Comparison of ENCODE assay signal across 32 mouse cellular contexts in genomic region chr6:83437225-83437624, GRCm38 (mm10). TPM values are rescaled to one million over a fixed set of nuclear protein-coding genes. Genes with fewer than 3 reads are reported as not detected.
DNase-seq lines count a peak whose midpoint lies in the region; ATAC-seq lines count a peak whose summit lies in the region.
"Had no signal": no experiment of that assay in that cellular context is flagged by ENCODE, and none has a peak within 500 bp of the region (broad histone marks: within the 10 kb centered on the region; RNA-seq: fewer than 3 reads in every experiment).

No protein-coding gene starts in this region.

- ATAC-seq in midbrain, embryonic 13.5 days, result no peak
- no peak for ATAC-seq in midbrain, embryonic 15.5 days (replicated peaks)
- ATAC-seq in neural tube, embryonic 15.5 days (ENCODE audit: low FRiP score), result no peak
- no peak for ATAC-seq in erythroblast, adult 5-6 weeks (replicated peaks; ENCODE audit: low FRiP score, poor library complexity, severe bottlenecking)
- ATAC-seq: forebrain, embryonic 16.5 days; Patski had no signal

- 56% methylated on average over 3 of the region's 3 CpGs for WGBS in midbrain, embryonic 13.5 days
- 42% methylated on average over 3 of the region's 3 CpGs for WGBS in midbrain, embryonic 15.5 days
- WGBS in neural tube, embryonic 15.5 days, result 82% methylated on average over 3 of the region's 3 CpGs

- H3K4me3 ChIP-seq in midbrain, embryonic 13.5 days (replicated peaks), result no peak overlapping the region
- no peak overlapping the region for H3K4me3 ChIP-seq in midbrain, embryonic 15.5 days
- no peak overlapping the region for H3K4me3 ChIP-seq in neural tube, embryonic 15.5 days (replicated peaks)
- H3K4me3 ChIP-seq: gastrocnemius, adult 2 months; heart, embryonic 12.5 days; limb, embryonic 12.5 days; liver, embryonic 15.5 days; myocyte had no signal

- H3K27me3 ChIP-seq in midbrain, embryonic 13.5 days, result no peaks in the 10 kb centered on the region
- H3K27me3 ChIP-seq in midbrain, embryonic 15.5 days (replicated peaks), result no peaks in the 10 kb centered on the region
- no peaks in the 10 kb centered on the region for H3K27me3 ChIP-seq in neural tube, embryonic 15.5 days (replicated peaks)
- H3K27me3 ChIP-seq: heart, embryonic 12.5 days; limb, embryonic 12.5 days; liver, embryonic 15.5 days; Patski had no signal

- H3K9ac ChIP-seq in midbrain, embryonic 13.5 days (replicated peaks), result no peak overlapping the region; the same call in 1 of the 2 replicates
- H3K9ac ChIP-seq in midbrain, embryonic 15.5 days, result no peak overlapping the region
- H3K9ac ChIP-seq in neural tube, embryonic 15.5 days (replicated peaks), result no peak overlapping the region
- H3K9ac ChIP-seq: heart, embryonic 12.5 days; hindbrain, embryonic 14.5 days; limb, embryonic 12.5 days; liver, embryonic 15.5 days; lung, embryonic 14.5 days had no signal

- DNase-seq in CD4-positive, CD25-positive, alpha-beta regulatory T cell, adult 2 months (ENCODE audit: low read depth, low spot score), result peak; percentile 60
- peak; percentile 60 for DNase-seq in T-cell, adult 2 months (ENCODE audit: low spot score)
- DNase-seq in lung, postnatal 4 days, result no peak
- DNase-seq: adrenal gland, postnatal 25 days; cerebellum, adult 2 months; cerebellum, postnatal 25 days; gastrocnemius, adult 2 months; gastrocnemius, postnatal 36 days; heart, adult 18-20 months; heart, postnatal 4 days; kidney, adult 18-20 months; kidney, postnatal 36 days; lung, embryonic 14.5 days; lung, postnatal 14 days; right cerebral cortex, postnatal 25 days; spleen, adult 18-20 months; thymus, adult 2 months; thymus, postnatal 36 days had no signal

- H3K9me3 ChIP-seq in midbrain, embryonic 13.5 days, result no peaks in the 10 kb centered on the region
- no peaks in the 10 kb centered on the region for H3K9me3 ChIP-seq in midbrain, embryonic 15.5 days
- H3K9me3 ChIP-seq in neural tube, embryonic 15.5 days (replicated peaks), result no peaks in the 10 kb centered on the region
- H3K9me3 ChIP-seq: G1E; heart, embryonic 12.5 days; limb, embryonic 12.5 days; liver, embryonic 15.5 days had no signal

- peaks cover 90% of the 10 kb centered on the region for H3K4me1 ChIP-seq in midbrain, embryonic 13.5 days (replicated peaks)
- H3K4me1 ChIP-seq in midbrain, embryonic 15.5 days, result peaks cover 86% of the 10 kb centered on the region
- H3K4me1 ChIP-seq in neural tube, embryonic 15.5 days, result peaks cover 81% of the 10 kb centered on the region

- 0 out of 2 replicates have a peak overlapping the region, but pooled peaks have one; percentile 7 for H3K4me2 ChIP-seq in midbrain, embryonic 13.5 days (replicated peaks)
- no peak overlapping the region for H3K4me2 ChIP-seq in midbrain, embryonic 15.5 days
- 0 out of 2 replicates have a peak overlapping the region, but pooled peaks have one; percentile 70 for H3K4me2 ChIP-seq in neural tube, embryonic 15.5 days
- H3K4me2 ChIP-seq: heart, embryonic 12.5 days; limb, embryonic 12.5 days; liver, embryonic 15.5 days; lung, embryonic 14.5 days had no signal

- H3K27ac ChIP-seq in midbrain, embryonic 13.5 days, result no peak overlapping the region
- H3K27ac ChIP-seq in midbrain, embryonic 15.5 days, result no peak overlapping the region
- no peak overlapping the region for H3K27ac ChIP-seq in neural tube, embryonic 15.5 days (replicated peaks)
- H3K27ac ChIP-seq: gastrocnemius, adult 2 months; hindbrain, embryonic 14.5 days; left cerebral cortex, adult 2 months; limb, embryonic 12.5 days; liver, embryonic 15.5 days; stomach, postnatal 0 days had no signal

- peaks cover 16% of the 10 kb centered on the region for H3K36me3 ChIP-seq in midbrain, embryonic 13.5 days
- no peaks in the 10 kb centered on the region for H3K36me3 ChIP-seq in midbrain, embryonic 15.5 days (replicated peaks)
- H3K36me3 ChIP-seq in neural tube, embryonic 15.5 days, result no peaks in the 10 kb centered on the region

RNA-seq across cellular contexts. Expression of gene Tet3, which starts 21.7 kb away (rescaled TPM):
- 68.1 and 72.4 TPM in 2 replicates for polyA plus RNA-seq in midbrain, embryonic 13.5 days (2015; fragmentation: Nextera tagmentation; extraction: Ambion mirVana)
- polyA plus RNA-seq in midbrain, embryonic 15.5 days (2015; fragmentation: Nextera tagmentation; extraction: Ambion mirVana), result 60.9 and 76.8 TPM in 2 replicates
- 57.9 and 58.9 TPM in 2 replicates for polyA plus RNA-seq in neural tube, embryonic 15.5 days (2015; fragmentation: Nextera tagmentation; extraction: Ambion mirVana)
- 29.6 and 35.1 TPM in 2 replicates for total RNA-seq in erythroblast, adult 5-6 weeks (2015; ENCODE audit: low replicate concordance)
- 24.9 and 25.5 TPM in 2 replicates for total RNA-seq in erythroblast, adult 5-6 weeks (2017; ENCODE audit: low replicate concordance)

Comparison
In these comparisons a context has a peak if more than half of its experiments do, and no peak if none do; other contexts are left out.
1. DNase-seq: peak in CD4-positive, CD25-positive, alpha-beta regulatory T cell, adult 2 months (single experiment) and T-cell, adult 2 months (single experiment); none in lung, postnatal 4 days (0 of 2).